Mouse (Mus musculus) forebrain, embryonic 14.5 days (tissue): Measurements from ENCODE around the gene Mrps23. TPM values are rescaled to one million over a fixed set of nuclear protein-coding genes. Genes with fewer than 3 reads are reported as not detected.

ENCODE experiments used
- ATAC-seq: fragments of 200-750 bp; cut with Nextera tagmentation; 2 replicates; pipeline ENCODE4 v1.8.0; 2017; ENCODE audit warnings: mild to moderate bottlenecking, moderate library complexity
- DNase-seq: peaks from one replicate; pipeline ENCODE4 v3.0.0-alpha.2; 2015; ENCODE audit warnings: low spot score
- H3K27ac ChIP-seq: fragments of 300-500 bp; sonication (generic); 2 replicates; pipeline ENCODE4 v1.5.1; 2014; ENCODE audit warnings: low read depth, mild to moderate bottlenecking, control low read depth, low read length, moderate library complexity
- H3K27me3 ChIP-seq: fragments of 300-500 bp; sonication (generic); replicated peaks from 2 replicates; pipeline ENCODE4 v1.6.1; 2014; ENCODE audit warnings: low read length, control low read depth, mixed read lengths; ENCODE audit not compliant: control insufficient read depth, insufficient read depth
- H3K36me3 ChIP-seq: fragments of 300-500 bp; sonication (generic); 2 replicates; pipeline ENCODE4 v1.6.1; 2014; ENCODE audit warnings: low read length, control low read depth; ENCODE audit not compliant: control insufficient read depth, insufficient read depth
- H3K4me1 ChIP-seq: fragments of 300-500 bp; sonication (generic); 2 replicates; pipeline ENCODE4 v1.6.1; 2014; ENCODE audit warnings: antibody characterized with exemption, low read length, control low read depth; ENCODE audit not compliant: control insufficient read depth, insufficient read depth
- H3K4me2 ChIP-seq: fragments of 300-500 bp; sonication (generic); 2 replicates; pipeline ENCODE4 v1.6.1; 2014; ENCODE audit warnings: mild to moderate bottlenecking, control low read depth, low read length
- H3K4me3 ChIP-seq: fragments of 300-500 bp; sonication (generic); 2 replicates; pipeline ENCODE4 v1.5.1; 2014; ENCODE audit warnings: low read depth, low read length, control low read depth
- H3K9ac ChIP-seq: fragments of 300-500 bp; sonication (generic); 2 replicates; pipeline ENCODE4 v1.6.1; 2014; ENCODE audit warnings: mild to moderate bottlenecking, low read length, control low read depth, moderate library complexity
- H3K9me3 ChIP-seq: fragments of 300-500 bp; sonication (generic); replicated peaks from 2 replicates; pipeline ENCODE4 v1.6.1; 2016; ENCODE audit warnings: low read length, control low read depth, mixed read lengths; ENCODE audit not compliant: control insufficient read depth
- WGBS: fragments of 180-500 bp; shearing (Covaris S2); extraction: QIAGEN DNeasy Blood & Tissue Kit; methylation state at CpG from one replicate; pipeline ENCODE4 v1.1.7; 2014; 5-methylcytosine and 5-hydroxymethylcytosine counted together
- polyA plus RNA-seq: library from polyadenylated mRNA; unstranded; fragments of >200 nt; fragmentation: Nextera tagmentation; extraction: Ambion mirVana; gene quantifications from 2 replicates; pipeline ENCODE4 v1.2.1, GENCODE M21; 2014

The Mrps23 gene
- polyA plus RNA-seq, 1 experiment from 2014 or later = 80.8 TPM

DNA sequence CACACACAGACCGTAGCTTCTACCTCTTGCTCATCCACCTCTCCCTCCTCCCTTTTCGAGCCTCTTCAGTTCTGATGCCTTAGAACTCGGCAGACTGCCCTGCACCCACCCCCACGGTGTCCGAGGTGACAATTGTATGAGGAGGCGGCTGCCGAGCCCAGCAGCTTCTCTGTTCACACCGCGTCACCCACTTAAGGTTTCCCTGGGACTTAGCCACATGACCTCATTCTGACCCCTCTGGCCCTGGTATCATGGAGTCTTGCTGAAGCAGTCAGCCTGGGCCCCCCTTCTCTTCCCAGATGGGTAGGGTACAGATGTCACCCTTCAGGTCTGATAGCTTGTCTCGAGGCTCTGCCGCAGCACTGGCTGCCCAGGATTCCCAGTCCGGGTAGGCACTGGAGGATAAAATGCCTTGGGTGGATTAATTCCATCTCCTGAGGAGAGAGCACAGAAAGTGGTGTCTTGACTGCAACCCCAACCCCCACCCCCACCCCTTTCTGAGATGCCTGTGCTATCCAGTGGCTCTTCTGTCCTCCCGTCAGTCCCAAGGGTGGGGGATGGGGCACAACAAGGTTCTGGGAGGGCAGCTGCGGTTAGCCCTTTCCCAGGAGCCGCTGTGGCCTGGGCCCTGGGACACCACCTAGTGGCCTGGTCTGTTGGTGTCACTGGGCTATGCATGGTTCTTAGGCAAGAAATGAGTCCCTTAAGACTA lies 42.4 kb upstream of the Mrps23 start:
- ATAC-seq (peak; percentile 69), DNase-seq (peak; percentile 82)
- 2% methylated on average over 14 of the region's 15 CpGs for WGBS
- Histone ChIP-seq H3K27ac (peak overlapping the region; percentile 79; the same call in 1 of the 2 replicates), H3K9ac (peak overlapping the region; percentile 64), H3K4me1 (peaks cover 30% of the 10 kb centered on the region), H3K27me3 (no peaks in the 10 kb centered on the region), H3K4me2 (peak overlapping the region; percentile 80), H3K36me3 (no peaks in the 10 kb centered on the region), H3K4me3 (peak overlapping the region; percentile 38), H3K9me3 (no peaks in the 10 kb centered on the region)

DNA sequence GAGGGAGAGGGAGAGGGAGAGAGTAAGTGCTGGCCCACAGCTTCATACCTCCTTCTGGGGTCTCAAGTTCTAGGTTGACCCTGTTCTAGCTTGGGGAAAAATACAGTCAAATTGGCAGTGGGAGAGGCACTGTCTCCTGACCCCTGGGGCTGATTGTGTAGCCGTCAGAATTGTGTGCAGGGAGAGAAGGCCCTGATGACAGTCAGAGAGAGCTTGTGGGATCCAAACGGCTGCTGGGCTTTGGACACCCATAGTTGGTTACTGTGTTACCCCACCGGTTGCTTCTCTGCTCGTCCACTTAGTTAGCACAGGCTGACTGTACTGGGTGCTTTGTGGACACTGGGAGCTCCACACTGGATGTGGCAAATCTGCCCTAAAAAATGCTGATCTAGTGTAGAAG lies 41.4 kb upstream of the Mrps23 start:
- Histone ChIP-seq H3K4me2 (no peak overlapping the region), H3K36me3 (no peaks in the 10 kb centered on the region), H3K9me3 (no peaks in the 10 kb centered on the region), H3K4me1 (peaks cover 30% of the 10 kb centered on the region), H3K27me3 (no peaks in the 10 kb centered on the region), H3K4me3 (no peak overlapping the region), H3K9ac (no peak overlapping the region), H3K27ac (no peak overlapping the region)
- WGBS = 74% methylated on average over 4 of the region's 4 CpGs
- ATAC-seq (no peak), DNase-seq (no peak)

DNA sequence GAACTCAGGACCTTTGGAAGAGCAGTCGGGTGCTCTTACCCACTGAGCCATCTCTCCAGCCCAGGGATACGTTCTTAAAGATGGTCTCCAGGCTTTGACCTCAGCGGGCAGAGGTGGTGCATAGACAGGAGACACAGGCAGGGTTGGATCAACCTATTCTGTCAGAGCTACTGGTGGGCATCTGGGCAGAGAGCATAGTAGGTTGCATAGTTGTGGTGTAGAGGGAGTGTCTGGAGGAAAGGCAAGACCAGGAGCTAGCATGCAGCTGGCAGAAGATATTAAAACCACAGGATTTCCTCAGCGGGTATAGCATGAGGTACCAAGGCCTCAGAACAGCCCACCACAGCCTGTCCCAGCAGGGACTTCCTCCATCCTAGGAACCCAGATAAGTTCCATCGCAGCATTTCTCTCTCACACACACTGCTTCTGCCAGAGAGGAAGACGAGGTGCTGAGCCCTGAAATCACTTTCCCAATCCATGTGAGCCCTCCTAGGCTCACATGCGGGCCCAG lies 39.9 kb upstream of the Mrps23 start:
- no peaks in the 10 kb centered on the region for H3K9me3 ChIP-seq
- no peaks in the 10 kb centered on the region for H3K36me3 ChIP-seq
- ATAC-seq = no peak
- H3K27me3 ChIP-seq = no peaks in the 10 kb centered on the region
- H3K4me2 ChIP-seq = no peak overlapping the region
- DNase-seq = no peak
- no peak overlapping the region for H3K27ac ChIP-seq
- peaks cover 28% of the 10 kb centered on the region for H3K4me1 ChIP-seq
- H3K4me3 ChIP-seq = no peak overlapping the region
- 91% methylated on average over 7 of the region's 7 CpGs for WGBS
- H3K9ac ChIP-seq = peak overlapping the region; percentile 40; the same call in 1 of the 2 replicates

DNA sequence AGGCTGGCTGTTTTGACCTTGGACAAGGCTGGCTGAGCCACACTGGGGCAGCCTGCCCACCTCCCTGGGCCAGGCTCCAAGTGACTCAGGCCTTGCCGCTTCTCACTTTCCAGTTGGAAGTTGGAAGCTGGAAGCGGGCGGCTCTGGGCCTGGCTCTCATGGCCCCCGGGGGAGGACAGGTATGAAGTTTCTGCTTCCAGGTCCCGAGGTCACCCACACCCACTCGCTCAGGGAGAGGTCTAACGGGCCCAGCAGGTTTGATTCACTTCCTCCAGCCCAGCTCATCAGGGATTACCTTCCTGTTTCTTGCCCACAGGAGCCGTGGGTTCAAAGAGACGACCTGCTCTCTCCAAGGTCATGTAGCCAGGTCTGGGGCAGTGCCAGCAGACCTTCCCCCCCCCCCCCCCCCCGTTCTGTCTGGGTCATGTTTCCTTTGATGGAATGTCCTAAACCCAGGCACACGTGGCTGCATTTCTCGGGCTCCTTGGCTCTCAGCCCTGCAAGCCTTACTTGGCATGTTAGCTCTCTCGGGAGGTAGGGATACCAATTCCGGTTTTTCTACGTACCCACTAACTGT lies 39.3 kb upstream of the Mrps23 start:
- 47% methylated on average over 15 of the region's 15 CpGs for WGBS
- H3K27me3 ChIP-seq = no peaks in the 10 kb centered on the region
- no peaks in the 10 kb centered on the region for H3K9me3 ChIP-seq
- 0 out of 2 replicates have a peak, but pooled peaks cover 4% of the 10 kb centered on the region for H3K36me3 ChIP-seq
- peak overlapping the region; percentile 40; the same call in 1 of the 2 replicates for H3K9ac ChIP-seq
- DNase-seq (peak; percentile 37), ATAC-seq (no peak)
- H3K4me1 ChIP-seq = peaks cover 32% of the 10 kb centered on the region
- no peak overlapping the region for H3K4me2 ChIP-seq
- H3K27ac ChIP-seq = no peak overlapping the region; the same call in 1 of the 2 replicates
- no peak overlapping the region for H3K4me3 ChIP-seq

DNA sequence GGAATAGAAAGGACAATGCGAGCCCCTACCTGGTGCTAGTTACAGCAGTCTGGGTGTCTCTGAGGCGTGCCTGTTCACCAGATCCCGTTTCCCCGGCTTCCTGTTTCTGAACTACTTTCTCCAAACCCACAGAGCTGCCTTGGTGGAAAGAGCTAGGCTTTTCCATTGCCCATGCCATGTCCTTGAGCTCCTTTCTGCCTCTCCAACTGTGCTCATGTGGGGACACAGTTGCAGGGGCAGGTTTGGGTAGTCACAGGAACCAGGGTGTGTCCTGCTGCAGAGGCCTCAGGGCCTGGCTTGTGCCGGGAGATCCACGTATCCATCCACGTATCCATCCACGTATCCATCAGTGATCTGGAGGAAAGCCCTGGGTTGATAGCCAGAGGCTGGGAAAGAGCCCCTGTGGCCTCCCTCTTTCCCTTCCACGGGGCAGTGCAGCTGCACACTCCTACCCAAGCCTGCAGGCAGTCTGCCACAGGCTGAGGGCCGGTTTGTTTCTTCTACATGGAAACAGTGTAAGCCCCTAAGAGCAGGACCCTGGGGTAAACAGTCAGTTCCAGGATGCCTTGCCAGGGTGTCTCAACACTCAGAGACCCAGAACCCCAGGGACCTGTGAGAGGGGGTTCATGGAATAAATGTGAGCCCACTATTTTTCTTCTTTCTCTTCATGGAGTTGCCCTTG lies 38.4 kb upstream of the Mrps23 start:
- Histone ChIP-seq H3K27me3 (no peaks in the 10 kb centered on the region), H3K4me2 (no peak overlapping the region), H3K27ac (no peak overlapping the region), H3K4me3 (no peak overlapping the region), H3K9me3 (no peaks in the 10 kb centered on the region), H3K4me1 (peaks cover 27% of the 10 kb centered on the region), H3K9ac (no peak overlapping the region; the same call in 1 of the 2 replicates), H3K36me3 (0 out of 2 replicates have a peak, but pooled peaks cover 6% of the 10 kb centered on the region)
- no peak for DNase-seq
- 71% methylated on average over 10 of the region's 10 CpGs for WGBS
- ATAC-seq = no peak

DNA sequence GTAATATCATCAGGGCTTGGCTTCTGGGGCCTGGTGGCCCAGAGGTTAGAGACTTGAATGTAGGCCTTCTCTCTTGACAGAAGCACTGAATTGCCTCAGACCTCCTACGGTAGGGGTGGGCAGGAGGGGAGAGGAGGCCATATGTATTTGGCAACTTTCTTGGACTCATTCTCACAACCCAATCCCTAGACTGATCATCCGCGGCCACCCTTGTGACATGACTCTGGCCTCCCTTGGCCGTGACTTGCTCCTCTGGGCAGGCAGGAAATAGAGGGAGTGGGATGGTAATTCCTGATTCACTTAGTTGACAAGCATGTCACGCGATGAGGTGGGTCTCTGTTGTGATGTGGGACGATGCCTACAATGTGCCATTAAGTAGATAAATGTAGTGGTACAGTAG lies 37.7 kb upstream of the Mrps23 start:
- Histone ChIP-seq H3K27me3 (no peaks in the 10 kb centered on the region), H3K4me1 (peaks cover 24% of the 10 kb centered on the region), H3K4me3 (no peak overlapping the region), H3K9me3 (no peaks in the 10 kb centered on the region), H3K9ac (no peak overlapping the region), H3K36me3 (0 out of 2 replicates have a peak, but pooled peaks cover 6% of the 10 kb centered on the region), H3K4me2 (no peak overlapping the region), H3K27ac (no peak overlapping the region)
- WGBS = 96% methylated on average over 7 of the region's 7 CpGs
- ATAC-seq = no peak
- no peak for DNase-seq

DNA sequence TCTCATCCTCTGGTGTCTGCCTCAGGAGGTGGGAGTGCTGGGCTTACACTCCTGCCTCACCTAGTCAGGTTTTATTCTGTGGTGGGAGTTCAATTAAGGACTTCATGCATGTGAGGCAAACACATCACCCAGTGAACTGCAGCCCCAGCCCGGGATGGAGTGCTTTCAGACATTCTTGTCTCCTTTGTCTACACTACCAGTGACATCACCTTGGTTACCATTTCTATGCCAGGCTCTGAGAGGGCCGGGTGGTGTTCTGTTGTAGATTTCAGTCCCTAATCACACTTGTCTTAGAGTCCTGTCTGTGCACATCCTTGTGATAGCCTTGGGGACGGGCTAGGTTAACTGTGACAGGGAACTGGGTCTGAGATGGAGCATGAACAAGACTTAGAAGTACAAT lies 35.6 kb upstream of the Mrps23 start:
- no peak overlapping the region for H3K9ac ChIP-seq

DNA sequence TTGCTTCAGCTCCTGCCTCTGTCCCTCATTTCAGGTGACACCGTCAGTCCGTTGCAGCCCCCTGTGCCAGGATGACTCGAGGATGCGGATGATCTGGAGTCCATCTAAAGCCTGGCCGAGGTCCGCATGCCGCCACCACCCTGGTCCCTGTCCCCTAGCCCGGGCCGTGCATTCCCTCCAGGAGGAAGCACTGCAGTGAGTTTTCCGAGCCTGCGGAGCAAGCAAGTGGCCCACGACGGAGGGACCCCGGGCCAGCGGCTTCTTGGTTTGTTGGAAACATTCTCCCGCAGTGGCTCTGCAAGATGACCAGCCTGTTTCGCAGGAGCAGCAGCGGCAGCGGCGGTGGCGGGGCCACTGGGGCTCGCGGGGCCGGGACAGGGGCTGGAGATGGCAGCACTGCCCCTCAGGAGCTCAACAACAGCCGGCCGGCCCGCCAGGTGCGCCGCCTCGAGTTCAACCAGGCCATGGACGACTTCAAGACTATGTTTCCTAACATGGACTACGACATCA lies 34.6 kb upstream of the Mrps23 start:
- Histone ChIP-seq H3K4me3 (no peak overlapping the region), H3K27me3 (no peaks in the 10 kb centered on the region), H3K9me3 (no peaks in the 10 kb centered on the region), H3K9ac (no peak overlapping the region), H3K4me1 (peaks cover 19% of the 10 kb centered on the region), H3K36me3 (0 out of 2 replicates have a peak, but pooled peaks cover 6% of the 10 kb centered on the region), H3K4me2 (no peak overlapping the region), H3K27ac (no peak overlapping the region)
- WGBS = 31% methylated on average over 32 of the region's 32 CpGs
- DNase-seq (no peak), ATAC-seq (no peak)

More for the DNA sequence above, 35.6 kb upstream of the Mrps23 start:
- ATAC-seq (peak; percentile 49; the same call in 1 of the 2 replicates), DNase-seq (peak; percentile 67)
- H3K4me2 ChIP-seq = no peak overlapping the region
- H3K9me3 ChIP-seq = no peaks in the 10 kb centered on the region
- H3K36me3 ChIP-seq = 0 out of 2 replicates have a peak, but pooled peaks cover 6% of the 10 kb centered on the region
- no peaks in the 10 kb centered on the region for H3K27me3 ChIP-seq
- 12% methylated on average over 3 of the region's 3 CpGs for WGBS
- H3K4me1 ChIP-seq = peaks cover 19% of the 10 kb centered on the region
- no peak overlapping the region for H3K27ac ChIP-seq
- no peak overlapping the region for H3K4me3 ChIP-seq
